8 mouse cellular contexts compared by ENCODE assay signal in genomic region chr2:165885225-165885950, GRCm38 (mm10). TPM values are rescaled to one million over a fixed set of nuclear protein-coding genes. Genes with fewer than 3 reads are reported as not detected.
DNase-seq lines count a peak whose midpoint lies in the region; ATAC-seq lines count a peak whose summit lies in the region.

No protein-coding gene starts in this region.

- no peaks in the 10 kb centered on the region for H3K9me3 ChIP-seq in intestine, embryonic 15.5 days
- H3K9me3 ChIP-seq in midbrain, embryonic 12.5 days, result no peaks in the 10 kb centered on the region

- H3K9ac ChIP-seq in intestine, embryonic 15.5 days, result peak overlapping the region; percentile 60
- H3K9ac ChIP-seq in midbrain, embryonic 12.5 days (replicated peaks), result peak overlapping the region; percentile 76

- peak overlapping the region; percentile 100 for H3K27ac ChIP-seq in intestine, embryonic 15.5 days
- peak overlapping the region; percentile 99 for H3K27ac ChIP-seq in midbrain, embryonic 12.5 days (replicated peaks)

- H3K27me3 ChIP-seq in intestine, embryonic 15.5 days (replicated peaks), result no peaks in the 10 kb centered on the region
- no peaks in the 10 kb centered on the region for H3K27me3 ChIP-seq in midbrain, embryonic 12.5 days

- DNase-seq in ovary, adult 18-20 months (ENCODE audit: low spot score), result peak; percentile 65
- DNase-seq in ovary, postnatal 14 days (ENCODE audit: low spot score), result no peak
- DNase-seq in left cerebral cortex, postnatal 4 days, result peak; percentile 62
- peak; percentile 71 to 83 for DNase-seq in spleen, postnatal 4 days (ENCODE audit: low spot score in 2 of 2)

- ATAC-seq in common myeloid progenitor, adult 5-6 weeks (replicated peaks; ENCODE audit: low read depth, poor library complexity, severe bottlenecking), result 0 out of 2 replicates have a peak, but pooled peaks have one; percentile 15
- peak; percentile 12 for ATAC-seq in granulocyte monocyte progenitor cell, adult 5-6 weeks (replicated peaks; ENCODE audit: poor library complexity, severe bottlenecking)
- peak; percentile 24 for ATAC-seq in intestine, embryonic 15.5 days
- no peak for ATAC-seq in midbrain, embryonic 12.5 days (ENCODE audit: low FRiP score, low read depth)

- peaks cover 79% of the 10 kb centered on the region for H3K4me1 ChIP-seq in intestine, embryonic 15.5 days (replicated peaks)
- peaks cover 96% of the 10 kb centered on the region for H3K4me1 ChIP-seq in midbrain, embryonic 12.5 days

- WGBS in intestine, embryonic 15.5 days, result 5% methylated on average over 13 of the region's 17 CpGs
- 2% methylated on average over 17 of the region's 17 CpGs for whole genome bisulfite sequencing in midbrain, embryonic 12.5 days

- intact Hi-C loops in left cerebral cortex, postnatal 4 days (cut with DNase I), result loop anchor here (2.0 kb wide), 1 partner anchor 63 kb away; no protein-coding TSS in a partner anchor

- H3K4me2 ChIP-seq in intestine, embryonic 15.5 days (replicated peaks), result peak overlapping the region; percentile 82
- H3K4me2 ChIP-seq in midbrain, embryonic 12.5 days (replicated peaks), result peak overlapping the region; percentile 61

- H3K36me3 ChIP-seq in intestine, embryonic 15.5 days, result no peaks in the 10 kb centered on the region
- H3K36me3 ChIP-seq in midbrain, embryonic 12.5 days, result no peaks in the 10 kb centered on the region

- peak overlapping the region; percentile 24; the same call in 1 of the 2 replicates for H3K4me3 ChIP-seq in intestine, embryonic 15.5 days (replicated peaks)
- H3K4me3 ChIP-seq in midbrain, embryonic 12.5 days, result no peak overlapping the region

RNA-seq across cellular contexts. Expression of gene Zmynd8, which starts 13.4 kb away (rescaled TPM):
- 34.6 and 55.9 TPM in 2 replicates for total RNA-seq in common myeloid progenitor, adult 5-6 weeks (2017)
- total RNA-seq in granulocyte monocyte progenitor cell, adult 5-6 weeks (2014; fragmentation: Nextera tagmentation), result 53.0 and 58.3 TPM in 2 replicates
- 32.2 and 33.7 TPM in 2 replicates for total RNA-seq in granulocyte monocyte progenitor cell, adult 5-6 weeks (2017)
- polyA plus RNA-seq in intestine, embryonic 15.5 days (2015; fragmentation: Nextera tagmentation; extraction: Ambion mirVana), result 64.7 and 66.2 TPM in 2 replicates
- 100 to 1,000 TPM; 118 to 120 TPM for total RNA-seq in left cerebral cortex, postnatal 4 days (2021)
- polyA plus RNA-seq in midbrain, embryonic 12.5 days (2016; fragmentation: Nextera tagmentation; extraction: Ambion mirVana), result 70.6 and 71.2 TPM in 2 replicates
